Mouse (Mus musculus): ENCODE data around the gene Gm28308.

The Gm28308 gene

DNA sequence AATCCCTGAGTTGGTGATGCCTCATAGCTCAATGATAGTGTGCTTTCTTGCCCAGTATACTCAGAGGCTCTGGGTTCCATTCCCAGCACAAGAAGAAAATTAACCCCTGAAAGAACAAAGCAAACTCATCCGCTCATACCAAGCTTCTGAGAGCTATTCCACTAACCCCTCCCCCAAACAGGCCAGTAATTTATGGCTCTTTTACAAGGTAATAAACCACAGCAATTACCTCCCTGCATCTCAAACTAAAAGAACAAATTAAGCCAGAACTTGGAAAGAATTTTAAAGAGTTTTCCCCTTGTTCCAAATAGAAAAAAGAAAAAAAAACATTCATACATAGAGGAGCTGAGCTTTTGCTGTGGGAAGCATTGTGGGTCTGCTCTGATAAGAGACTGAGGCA lies 30.3 kb downstream of the Gm28308 start:
- no peak for DNase-seq (ENCODE audit: low spot score)

DNA sequence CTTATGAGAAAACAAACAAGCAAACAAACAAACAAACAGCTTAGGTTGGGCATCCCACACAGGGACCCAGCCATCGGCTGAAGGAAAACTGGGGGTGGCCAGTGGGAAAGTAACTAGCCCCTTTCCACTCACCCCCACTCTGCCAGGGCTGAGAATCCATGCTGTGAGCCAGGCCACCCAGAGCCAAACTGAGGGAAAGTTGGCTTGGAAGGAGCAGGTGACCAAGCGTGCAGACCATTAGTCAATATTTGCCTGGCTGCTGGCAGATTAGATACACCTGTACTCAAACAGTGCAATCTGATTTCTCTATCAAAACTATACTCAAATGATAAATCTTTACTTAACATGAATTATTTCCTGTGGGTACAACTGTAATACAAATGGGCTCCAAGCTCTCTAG lies 31.1 kb downstream of the Gm28308 start:
- DNase-seq (ENCODE audit: low spot score) = no peak

DNA sequence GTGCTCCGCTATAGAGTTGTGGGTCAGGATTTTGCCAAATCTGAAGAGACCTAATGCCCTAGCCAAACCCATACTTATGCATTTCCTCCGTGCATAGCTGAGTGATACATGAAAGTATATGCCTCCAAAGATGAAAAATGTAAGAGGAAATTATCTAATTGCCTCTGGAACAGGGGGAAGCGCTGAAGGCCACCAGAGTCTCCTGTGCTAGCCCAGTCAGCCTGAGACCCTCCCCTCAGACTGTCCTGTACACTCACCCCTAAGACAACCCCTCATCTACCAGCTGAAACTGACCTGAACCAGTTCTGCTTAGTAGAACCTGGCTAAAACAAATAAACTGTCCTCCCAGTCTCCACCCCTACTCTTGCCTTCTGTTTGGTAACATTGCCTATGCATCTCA lies 32.4 kb downstream of the Gm28308 start:
- no peak for DNase-seq (ENCODE audit: low spot score)

DNA sequence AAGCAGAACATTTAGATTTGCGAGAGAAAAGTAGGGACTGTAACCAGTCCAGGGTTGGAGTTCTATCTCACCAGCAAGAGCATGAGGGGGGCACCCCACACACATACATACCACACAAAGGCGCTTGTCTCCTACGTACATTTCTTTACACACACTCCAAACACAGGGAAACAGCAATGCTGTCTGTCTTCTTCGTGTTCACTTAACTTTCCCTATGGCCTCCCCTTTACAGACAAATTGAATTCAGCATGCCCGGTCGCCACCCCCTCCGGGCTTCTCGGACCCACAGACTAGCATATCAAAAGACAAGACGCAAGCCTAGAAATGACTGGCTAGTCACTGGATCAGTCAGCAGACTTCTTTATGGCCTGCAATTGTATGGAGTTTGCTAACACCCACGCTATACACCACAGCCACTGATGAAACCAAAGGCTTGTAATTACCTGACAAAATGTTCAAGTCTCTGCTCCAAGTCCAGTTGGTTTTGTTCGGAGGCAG lies 32.9 kb downstream of the Gm28308 start:
- DNase-seq (ENCODE audit: low spot score) = no peak

DNA sequence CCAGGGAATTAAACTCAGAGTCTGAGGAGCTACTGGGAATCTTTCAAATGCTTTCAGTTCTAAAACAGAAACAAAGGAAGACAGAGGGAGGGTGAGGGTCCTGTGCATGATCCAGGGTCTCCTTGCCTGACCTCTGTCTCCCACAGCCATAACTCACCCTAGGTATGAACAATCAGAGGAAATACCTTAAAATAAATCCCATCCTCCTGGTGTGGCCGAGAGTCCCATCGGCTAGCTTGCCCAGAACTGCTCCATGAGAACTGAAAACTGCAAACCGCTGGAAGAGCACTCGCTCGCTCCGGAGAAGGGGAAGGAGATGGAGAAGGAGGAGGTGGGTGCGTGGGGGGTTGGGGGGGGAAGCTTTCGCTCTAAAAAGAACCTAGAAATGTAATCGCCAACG lies 33.4 kb downstream of the Gm28308 start:
- no peak for DNase-seq (ENCODE audit: low spot score)

DNA sequence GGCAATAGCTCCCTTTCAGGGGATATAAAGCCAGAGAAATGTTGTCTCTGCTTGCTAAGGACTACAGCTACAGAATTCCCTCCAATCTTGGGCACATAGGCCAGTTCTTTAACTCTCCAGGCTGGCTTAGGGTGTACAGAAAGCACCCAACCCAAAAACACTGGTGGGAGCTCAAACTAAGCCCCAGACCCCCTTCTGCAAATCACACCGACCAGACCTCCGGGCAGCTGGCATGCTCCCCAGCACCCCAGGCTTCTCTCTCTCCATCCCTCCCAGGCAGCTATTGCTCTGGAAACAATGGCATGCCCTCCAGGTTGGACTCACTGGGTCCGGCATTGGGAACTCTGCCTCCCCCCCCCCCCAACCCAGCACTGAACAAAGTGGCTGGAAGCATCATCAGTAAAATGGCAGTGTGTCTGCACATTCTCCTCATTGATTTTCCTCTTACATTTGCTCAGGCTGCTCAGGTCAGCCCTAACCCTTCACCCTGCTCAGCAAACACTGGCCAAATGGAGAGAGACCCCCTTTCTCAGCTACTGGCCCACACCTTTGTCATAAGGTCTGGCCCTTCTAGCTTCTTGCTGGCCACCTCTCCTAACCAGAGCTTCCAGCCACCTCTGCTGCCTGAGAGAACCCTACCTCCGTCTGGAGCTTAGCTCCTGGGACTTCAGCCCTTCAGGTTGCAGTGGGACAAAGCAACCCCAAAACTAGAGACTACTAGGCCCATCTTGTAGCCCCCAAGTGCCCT lies 34.0 kb downstream of the Gm28308 start:
- no peak for DNase-seq (ENCODE audit: low spot score)

DNA sequence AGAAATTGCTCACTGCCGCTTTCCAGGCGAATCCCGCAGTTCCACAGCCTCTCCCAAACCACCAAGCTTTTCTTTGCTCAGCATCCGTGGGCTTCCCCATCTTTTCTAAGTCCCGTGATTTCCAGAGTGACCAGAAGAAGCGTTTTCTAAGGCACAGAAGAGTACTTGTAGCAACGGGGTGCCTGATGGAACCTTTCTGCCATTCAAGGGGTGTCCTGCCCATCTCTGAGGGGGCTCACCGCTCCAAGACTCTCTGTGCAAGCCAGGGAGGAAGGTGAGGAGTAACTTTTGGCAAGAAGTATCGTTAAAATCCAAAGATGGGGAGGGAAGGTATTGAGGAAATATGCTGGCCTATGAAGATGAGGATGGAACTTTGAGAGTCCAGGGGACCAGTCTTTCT lies 35.3 kb downstream of the Gm28308 start:
- no peak for DNase-seq (ENCODE audit: low spot score)

DNA sequence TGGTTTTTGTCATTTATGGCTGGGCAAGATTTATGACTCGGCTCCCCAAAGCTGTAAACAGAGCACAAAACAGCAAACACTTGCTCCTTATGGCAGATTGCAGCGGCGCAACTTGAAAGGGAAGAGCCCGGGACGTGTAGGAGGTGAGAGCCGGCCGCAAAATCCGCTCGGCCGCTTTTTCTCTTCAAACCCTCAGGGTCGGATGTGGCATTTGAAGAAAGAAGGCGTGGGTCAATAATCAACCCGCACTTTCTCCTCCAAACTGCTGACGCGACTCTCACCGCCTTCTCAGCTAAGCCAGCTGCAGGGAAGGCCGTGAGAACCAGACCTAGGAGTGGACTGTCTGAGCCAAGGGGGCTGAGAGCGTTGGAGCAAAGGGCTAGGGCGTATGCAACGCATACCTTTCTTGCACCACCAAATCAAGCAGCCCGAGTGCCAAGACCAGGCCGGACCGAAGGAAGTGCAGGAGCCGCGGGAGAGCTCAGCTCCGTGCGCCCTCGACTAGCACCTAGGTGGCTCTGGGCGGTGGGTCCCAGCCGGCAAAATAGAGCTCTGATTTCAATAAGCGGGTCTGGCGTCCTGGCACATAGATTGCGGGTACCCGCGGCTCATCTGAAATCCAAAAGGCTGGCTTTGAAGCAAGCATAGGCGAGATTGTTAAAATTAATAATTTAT lies 35.9 kb downstream of the Gm28308 start, which contains the start of gene 5730596B20Rik:
5730596B20Rik (plus strand) TSS at position 438 of the 675 bp plus-strand sequence.
- DNase-seq (ENCODE audit: low spot score) = no peak

DNA sequence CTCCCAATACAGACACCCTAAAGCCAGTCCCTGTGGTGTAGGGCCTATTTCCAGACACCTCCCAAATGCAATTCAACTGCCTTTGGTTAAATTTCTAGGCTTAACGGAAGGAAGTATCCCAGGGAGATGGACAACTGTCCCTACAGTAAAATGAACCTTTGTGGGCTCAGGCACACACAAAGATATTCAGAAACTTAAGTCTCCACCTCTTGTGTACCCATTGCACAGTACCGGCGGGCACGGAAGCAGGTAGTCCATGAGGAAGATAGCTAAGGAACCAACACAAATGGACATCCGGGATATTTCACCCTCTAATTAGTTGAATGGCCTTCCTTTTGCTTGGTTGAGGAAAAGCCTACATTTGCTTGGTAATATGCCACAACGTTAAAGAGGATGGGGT lies 36.7 kb downstream of the Gm28308 start:
- DNase-seq (ENCODE audit: low spot score) = no peak

DNA sequence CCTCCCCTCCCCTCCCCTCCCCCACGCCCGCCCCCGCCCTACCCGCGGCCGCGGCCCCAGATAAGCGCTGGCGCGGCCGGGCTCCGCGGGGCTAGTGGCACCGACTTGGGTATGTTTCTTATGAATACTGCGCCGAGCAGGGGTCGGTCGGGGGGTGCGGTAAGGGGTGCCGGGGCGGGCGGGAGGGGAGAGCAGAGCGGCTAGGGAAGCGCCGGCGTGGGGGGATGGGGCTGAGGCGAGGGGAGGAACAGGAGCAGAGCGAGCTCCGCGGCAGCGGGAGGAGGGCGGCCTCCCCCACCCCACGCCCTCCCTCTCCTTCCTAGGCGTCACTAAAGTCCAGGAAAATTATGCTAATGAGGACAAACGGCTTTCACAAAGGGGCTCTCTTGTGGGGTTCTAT lies 37.3 kb downstream of the Gm28308 start:
- no peak for DNase-seq (ENCODE audit: low spot score)

DNA sequence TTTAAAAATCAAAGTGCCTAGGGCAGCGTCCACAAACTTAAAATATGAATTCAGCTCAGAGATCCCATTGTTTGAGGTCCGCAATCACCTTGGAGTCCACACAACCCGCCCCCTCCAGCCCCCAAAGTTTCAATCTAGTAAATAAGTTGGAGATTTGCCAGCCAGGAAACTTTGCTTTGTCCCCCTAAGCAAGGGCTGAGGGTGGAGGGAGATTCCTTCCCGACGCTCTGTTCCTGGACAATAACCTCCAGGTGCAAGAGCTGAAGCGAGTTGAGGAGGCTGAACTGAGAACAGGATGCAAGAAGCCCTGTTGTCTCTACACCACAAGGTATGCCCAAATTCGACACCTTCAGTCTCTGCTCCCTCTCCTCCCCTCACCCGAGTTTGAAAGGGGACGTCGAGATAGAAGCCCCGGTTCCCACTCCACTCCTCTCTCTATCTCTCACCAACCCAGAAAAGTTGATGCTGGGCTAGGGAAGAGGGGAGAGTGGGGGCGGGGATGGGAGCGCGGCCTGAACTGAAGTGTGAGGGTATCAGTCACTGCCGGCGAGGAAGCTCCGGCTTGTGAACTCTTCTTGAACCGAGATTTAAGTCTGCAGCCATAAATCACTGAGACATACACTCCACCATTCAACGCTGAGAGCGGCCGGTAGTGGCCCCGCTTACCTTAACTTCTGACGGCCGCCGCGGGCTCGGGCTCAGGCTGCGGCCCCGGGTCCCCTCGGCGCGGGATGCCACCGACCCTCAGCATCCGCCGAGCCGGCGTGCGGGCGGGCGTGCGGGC lies 38.0 kb downstream of the Gm28308 start:
- DNase-seq (ENCODE audit: low spot score) = no peak

DNA sequence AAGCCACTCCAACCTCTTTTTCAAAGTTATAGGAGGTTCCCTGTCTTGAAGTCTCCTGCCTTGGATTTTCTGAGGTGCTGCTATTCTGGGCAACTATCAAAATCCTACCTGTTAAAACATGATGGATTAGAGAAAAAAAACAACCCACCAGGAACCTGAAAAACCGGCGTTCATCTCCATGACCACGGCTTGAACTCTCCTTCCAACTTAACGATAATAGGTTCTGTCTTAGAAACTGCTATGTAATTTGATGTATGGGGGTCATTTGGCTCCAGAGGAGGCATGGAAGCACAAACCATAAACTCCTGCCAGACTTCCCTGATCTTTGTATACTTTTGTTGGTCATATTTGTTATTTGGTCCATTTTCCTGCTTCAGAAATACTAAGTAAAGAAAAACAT lies 39.5 kb downstream of the Gm28308 start:
- no peak for DNase-seq (ENCODE audit: low spot score)

DNA sequence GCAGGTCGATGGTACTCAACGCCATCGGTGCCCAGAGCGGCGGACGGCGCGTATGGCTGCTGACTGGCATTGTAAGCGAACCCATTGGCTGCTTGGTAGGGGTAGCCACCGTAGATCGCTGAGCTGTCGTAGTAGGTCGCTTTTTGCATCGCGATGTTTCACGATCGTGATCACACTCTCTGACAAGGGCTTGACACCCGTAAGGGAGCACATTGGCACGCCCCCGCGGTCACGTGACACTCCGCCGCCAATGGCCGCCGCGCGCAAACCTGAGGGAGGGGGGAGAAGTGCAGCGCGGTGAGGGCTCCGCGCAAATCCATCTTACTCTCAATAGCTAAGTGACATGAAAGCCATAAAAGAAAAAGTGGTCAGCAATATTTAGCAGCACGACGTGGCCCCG lies 40.6 kb downstream of the Gm28308 start:
- no peak for DNase-seq (ENCODE audit: low spot score)

DNA sequence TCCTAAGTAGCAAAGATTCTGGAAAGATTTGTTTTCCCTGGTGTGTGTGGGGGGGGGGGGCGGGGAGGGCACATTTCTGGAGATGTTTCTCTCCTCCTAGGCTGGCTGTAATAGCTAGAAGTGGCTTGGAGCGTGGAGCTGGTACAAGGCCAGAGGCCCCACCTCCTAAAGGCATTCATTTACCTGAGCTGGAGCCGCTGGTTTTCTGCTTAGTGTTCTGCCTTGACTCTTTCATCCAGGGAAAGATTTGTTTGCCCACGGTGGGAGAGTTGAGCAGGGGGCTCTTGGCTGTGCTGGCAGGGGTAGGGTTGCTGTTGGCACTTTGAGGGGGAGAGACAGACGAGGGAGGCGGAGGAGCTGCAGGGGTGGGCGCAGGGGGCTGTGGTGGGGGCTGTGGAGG lies 41.2 kb downstream of the Gm28308 start:
- DNase-seq (ENCODE audit: low spot score) = no peak

DNA sequence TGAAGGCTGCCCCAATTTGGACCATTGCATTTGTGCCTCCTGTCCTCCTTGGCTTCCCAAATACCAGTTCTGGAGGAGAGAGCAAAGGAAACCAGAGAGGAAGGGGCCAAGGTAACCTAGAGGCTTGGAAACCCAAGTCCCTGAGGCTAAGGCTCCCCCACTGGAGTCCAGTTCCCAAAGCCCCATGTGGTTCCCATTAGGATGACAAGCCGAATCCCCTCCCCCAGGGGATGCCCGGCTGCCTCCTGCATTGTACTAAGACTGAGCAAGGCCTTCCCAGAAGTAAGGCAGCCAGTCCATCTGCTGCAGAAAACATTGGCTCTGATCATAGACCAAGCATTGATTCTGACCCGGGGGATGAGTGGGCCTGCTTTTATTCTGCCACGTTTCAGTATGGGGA lies 41.8 kb downstream of the Gm28308 start:
- no peak for DNase-seq (ENCODE audit: low spot score)

DNA sequence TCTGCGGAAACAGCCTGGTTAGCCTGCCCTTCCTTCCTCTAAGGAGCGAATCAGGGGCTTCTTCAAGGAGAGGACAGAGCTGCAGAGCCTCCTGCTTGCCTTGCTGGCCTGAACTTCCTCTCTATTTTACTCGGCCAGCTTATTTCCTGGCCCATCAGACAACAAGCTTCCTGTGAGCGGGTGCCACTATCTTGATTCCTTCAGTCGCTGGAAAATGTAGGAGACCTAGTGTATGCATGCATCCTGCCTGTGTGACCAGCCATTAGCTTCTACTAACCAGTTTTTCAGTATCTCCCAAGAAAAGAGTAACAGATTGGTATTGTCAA lies 42.3 kb downstream of the Gm28308 start:
- no peak for DNase-seq (ENCODE audit: low spot score)

DNA sequence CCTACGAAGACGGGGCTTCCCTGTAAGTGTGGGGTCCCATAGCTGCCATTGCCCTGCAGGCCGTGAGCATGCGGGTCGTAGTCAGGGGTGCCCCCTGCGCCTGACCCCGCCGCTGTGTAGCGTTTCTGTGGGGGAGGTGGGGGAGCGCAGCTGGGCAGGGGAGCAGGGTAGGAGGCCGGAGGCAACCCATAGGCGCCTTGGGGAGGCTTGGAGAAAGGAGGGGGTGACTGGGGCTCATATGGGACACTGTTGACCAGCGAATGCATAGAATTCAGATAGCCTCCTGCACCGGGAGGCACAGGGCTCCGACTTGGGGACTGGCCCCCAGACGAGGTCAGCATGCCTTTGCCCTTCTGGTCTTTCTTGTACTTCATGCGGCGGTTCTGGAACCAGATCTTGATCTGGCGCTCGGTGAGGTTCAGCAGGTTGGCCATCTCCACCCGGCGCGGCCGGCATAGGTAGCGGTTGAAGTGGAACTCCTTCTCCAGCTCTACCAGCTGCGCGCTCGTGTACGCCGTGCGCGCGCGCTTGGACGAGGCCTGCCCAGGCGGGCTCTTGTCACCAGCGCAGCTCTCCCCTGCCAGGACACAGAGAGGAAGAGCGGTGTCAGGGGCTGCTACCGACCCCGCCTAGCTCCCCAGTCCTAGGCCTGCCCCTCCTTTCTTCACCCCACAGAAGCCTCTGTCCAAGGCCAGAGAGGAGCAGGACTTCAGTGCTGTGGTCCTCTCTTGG lies 42.8 kb downstream of the Gm28308 start:
- no peak for DNase-seq (ENCODE audit: low spot score)

DNA sequence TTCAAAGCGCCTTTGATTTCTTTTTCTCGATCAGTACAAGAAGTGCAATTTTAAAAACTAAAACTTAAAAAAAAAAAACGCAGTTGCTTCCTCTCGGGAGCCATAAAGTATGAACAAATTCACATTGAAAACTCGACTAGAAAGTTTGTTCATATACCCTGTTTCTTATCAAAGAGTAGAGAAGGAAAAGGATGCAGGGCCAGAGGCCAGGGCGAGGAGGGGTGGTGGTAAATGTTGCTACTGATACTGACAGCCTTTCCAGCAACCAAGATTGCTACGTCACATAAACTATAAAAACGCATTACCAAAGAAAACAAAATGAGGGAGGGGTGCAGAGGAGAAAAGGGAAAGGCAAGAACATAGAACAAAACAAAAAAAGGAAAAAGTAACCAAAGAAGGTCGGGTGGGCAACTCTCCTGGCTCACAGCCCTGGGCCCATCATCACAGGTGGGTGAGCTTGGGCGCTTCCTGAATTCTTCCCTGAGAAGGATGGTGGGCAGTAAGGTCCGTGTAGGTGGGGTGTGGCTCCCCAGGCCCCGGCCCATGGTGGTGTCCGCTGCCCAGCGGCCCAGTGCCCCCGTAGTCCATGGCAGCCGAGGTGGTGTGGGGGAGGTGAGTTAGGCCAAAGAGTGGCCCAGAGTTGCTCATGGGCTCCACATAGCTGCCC lies 43.5 kb downstream of the Gm28308 start:
- no peak for DNase-seq (ENCODE audit: low spot score)

DNA sequence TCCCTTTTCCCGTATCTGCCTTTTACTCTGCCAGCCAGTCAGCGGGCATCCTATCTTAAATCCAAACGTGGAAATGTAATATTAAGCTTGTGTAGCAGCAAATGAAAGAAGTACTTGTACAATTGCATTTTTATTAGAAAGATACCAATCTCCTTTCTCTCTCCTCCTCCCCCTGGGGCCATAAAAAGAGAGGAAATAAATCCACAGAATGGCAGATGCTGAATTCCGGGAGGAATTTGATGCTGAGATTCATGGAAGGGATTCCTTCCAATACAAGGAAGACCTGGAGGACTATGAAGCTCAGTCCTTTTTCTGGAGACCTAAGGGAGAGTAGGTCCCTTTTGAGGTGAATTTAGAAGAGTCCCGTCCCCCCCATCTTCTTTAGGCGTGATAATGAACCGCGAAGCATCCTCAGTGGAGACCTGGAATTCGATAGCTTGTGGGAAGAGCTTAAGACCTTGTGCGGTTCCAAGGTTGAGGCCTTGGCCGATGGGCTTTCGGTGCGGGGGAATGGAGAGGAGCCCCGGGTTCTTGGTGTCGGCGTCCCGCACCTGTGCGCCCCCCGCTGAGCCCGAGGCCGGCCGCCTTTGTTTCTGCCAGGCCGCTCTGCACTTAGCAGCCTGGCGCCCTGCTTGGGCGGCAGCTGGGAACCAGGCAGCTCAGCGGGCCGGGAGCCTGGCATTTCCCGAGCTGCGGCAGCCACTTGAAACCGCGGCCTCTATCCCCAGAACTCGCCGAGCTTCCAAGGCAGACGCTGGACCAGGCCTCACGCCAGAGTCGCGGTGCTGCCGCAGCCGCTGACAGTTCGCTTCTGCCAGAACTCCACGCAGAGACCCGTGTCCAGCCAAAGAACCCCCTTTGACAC lies 44.7 kb downstream of the Gm28308 start:
- DNase-seq (ENCODE audit: low spot score) = no peak

DNA sequence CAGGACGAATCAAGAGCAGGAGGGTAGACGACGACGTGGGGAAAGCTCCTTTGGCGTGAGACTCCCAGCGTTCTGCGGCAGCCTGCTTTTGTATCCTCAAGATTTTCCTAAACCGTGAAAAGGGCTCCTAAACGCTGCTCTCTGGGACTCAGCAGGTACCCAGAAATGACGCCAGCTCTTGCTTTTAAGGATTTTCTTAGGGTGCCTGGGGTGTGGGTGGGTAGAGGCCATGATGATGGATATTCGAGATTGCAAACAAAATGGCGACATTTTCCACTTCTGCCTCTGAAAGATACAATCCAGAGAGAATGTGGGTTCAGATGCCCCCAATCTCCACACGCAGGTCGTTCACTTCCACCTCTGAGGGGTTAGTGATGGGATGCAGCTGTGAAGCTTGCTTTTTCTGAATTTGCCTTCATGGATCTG lies 45.4 kb downstream of the Gm28308 start:
- DNase-seq (ENCODE audit: low spot score) = no peak

DNA sequence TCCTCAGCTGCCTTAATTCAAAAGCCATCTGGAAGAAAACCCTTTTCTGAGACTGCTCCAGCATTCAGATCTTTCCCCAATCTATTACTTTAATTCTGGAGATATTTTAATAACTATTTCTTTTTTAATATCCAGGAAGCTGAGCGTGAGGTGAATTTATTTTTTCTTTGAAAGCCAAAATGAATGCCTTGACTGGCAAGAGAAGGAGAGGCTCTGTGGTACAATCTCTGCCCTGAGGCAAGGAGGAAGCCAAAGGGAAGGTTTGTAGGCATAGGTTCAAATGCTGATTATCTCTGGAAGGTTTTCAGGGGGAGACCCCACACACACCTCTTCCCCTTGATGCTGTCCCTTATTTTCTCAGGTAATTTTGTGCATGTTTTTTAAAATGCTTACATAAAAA lies 46.0 kb downstream of the Gm28308 start:
- no peak for DNase-seq (ENCODE audit: low spot score)

Data from ovary, postnatal 10 days (tissue).